Mouse (Mus musculus): ENCODE measurements around the gene Lingo1. TPM values are rescaled to one million over a fixed set of nuclear protein-coding genes. Genes with fewer than 3 reads are reported as not detected.

Lingo1 gene
- polyA plus RNA-seq, 1 experiment, result not detected

- H3K4me1 ChIP-seq (ENCODE audit: control insufficient read depth, insufficient read depth, insufficient read length, low read length), result no peaks in the 10 kb centered on the region
- H3K27ac ChIP-seq (replicated peaks; ENCODE audit: low read depth, low read length), result no peak overlapping the region
- H3K4me3 ChIP-seq (ENCODE audit: insufficient read depth, low read depth, low read length), result no peak overlapping the region
Measured at GRCm38 (mm10) chr9:56755119-56755518, 41.1 kb downstream of the Lingo1 start.

GRCm38 (mm10) chr9:56753386-56753785 is 42.9 kb downstream of the Lingo1 start:
- no peak overlapping the region for H3K27ac ChIP-seq (replicated peaks; ENCODE audit: low read depth, low read length)
- H3K4me3 ChIP-seq (ENCODE audit: insufficient read depth, low read depth, low read length), result no peak overlapping the region
- H3K4me1 ChIP-seq (ENCODE audit: control insufficient read depth, insufficient read depth, insufficient read length, low read length), result no peaks in the 10 kb centered on the region

GRCm38 (mm10) chr9:56748056-56748455 is 48.2 kb downstream of the Lingo1 start:
- Histone ChIP-seq H3K27ac (replicated peaks; ENCODE audit: low read depth, low read length) (no peak overlapping the region), H3K4me1 (ENCODE audit: control insufficient read depth, insufficient read depth, insufficient read length, low read length) (no peaks in the 10 kb centered on the region), H3K4me3 (ENCODE audit: insufficient read depth, low read depth, low read length) (no peak overlapping the region)

GRCm38 (mm10) chr9:56746926-56747294 is 49.4 kb downstream of the Lingo1 start:
- Histone ChIP-seq H3K4me3 (ENCODE audit: insufficient read depth, low read depth, low read length) (no peak overlapping the region), H3K27ac (replicated peaks; ENCODE audit: low read depth, low read length) (no peak overlapping the region), H3K4me1 (ENCODE audit: control insufficient read depth, insufficient read depth, insufficient read length, low read length) (no peaks in the 10 kb centered on the region)

GRCm38 (mm10) chr9:56746195-56746925 is 49.9 kb downstream of the Lingo1 start:
- H3K4me3 ChIP-seq (ENCODE audit: insufficient read depth, low read depth, low read length), result no peak overlapping the region
- no peak overlapping the region for H3K27ac ChIP-seq (replicated peaks; ENCODE audit: low read depth, low read length)
- H3K4me1 ChIP-seq (ENCODE audit: control insufficient read depth, insufficient read depth, insufficient read length, low read length), result no peaks in the 10 kb centered on the region

- H3K4me1 ChIP-seq (ENCODE audit: control insufficient read depth, insufficient read depth, insufficient read length, low read length), result no peaks in the 10 kb centered on the region
- H3K4me3 ChIP-seq (ENCODE audit: insufficient read depth, low read depth, low read length), result no peak overlapping the region
- H3K27ac ChIP-seq (replicated peaks; ENCODE audit: low read depth, low read length), result no peak overlapping the region
Measured at GRCm38 (mm10) chr9:56744369-56744768, 51.9 kb downstream of the Lingo1 start.

- no peak overlapping the region for H3K4me3 ChIP-seq (ENCODE audit: insufficient read depth, low read depth, low read length)
- H3K27ac ChIP-seq (replicated peaks; ENCODE audit: low read depth, low read length), result no peak overlapping the region
- no peaks in the 10 kb centered on the region for H3K4me1 ChIP-seq (ENCODE audit: control insufficient read depth, insufficient read depth, insufficient read length, low read length)
Measured at GRCm38 (mm10) chr9:56739181-56739737, 57.0 kb downstream of the Lingo1 start.

- H3K4me3 ChIP-seq (ENCODE audit: insufficient read depth, low read depth, low read length), result no peak overlapping the region
- no peaks in the 10 kb centered on the region for H3K4me1 ChIP-seq (ENCODE audit: control insufficient read depth, insufficient read depth, insufficient read length, low read length)
- no peak overlapping the region for H3K27ac ChIP-seq (replicated peaks; ENCODE audit: low read depth, low read length)
Measured at GRCm38 (mm10) chr9:56738261-56739171, 57.8 kb downstream of the Lingo1 start.

- H3K27ac ChIP-seq (replicated peaks; ENCODE audit: low read depth, low read length), result no peak overlapping the region
- H3K4me1 ChIP-seq (ENCODE audit: control insufficient read depth, insufficient read depth, insufficient read length, low read length), result no peaks in the 10 kb centered on the region
- H3K4me3 ChIP-seq (ENCODE audit: insufficient read depth, low read depth, low read length), result no peak overlapping the region
Measured at GRCm38 (mm10) chr9:56734398-56734797, 61.9 kb downstream of the Lingo1 start.

GRCm38 (mm10) chr9:56730997-56731396 is 65.3 kb downstream of the Lingo1 start:
- Histone ChIP-seq H3K27ac (replicated peaks; ENCODE audit: low read depth, low read length) (no peak overlapping the region), H3K4me1 (ENCODE audit: control insufficient read depth, insufficient read depth, insufficient read length, low read length) (peaks cover 7% of the 10 kb centered on the region)

GRCm38 (mm10) chr9:56729145-56729544 is 67.1 kb downstream of the Lingo1 start:
- no peak overlapping the region for H3K27ac ChIP-seq (replicated peaks; ENCODE audit: low read depth, low read length)
- no peak overlapping the region for H3K4me3 ChIP-seq (ENCODE audit: insufficient read depth, low read depth, low read length)
- H3K4me1 ChIP-seq (ENCODE audit: control insufficient read depth, insufficient read depth, insufficient read length, low read length), result peaks cover 7% of the 10 kb centered on the region

More at GRCm38 (mm10) chr9:56730997-56731396, 65.3 kb downstream of the Lingo1 start:
- no peak overlapping the region for H3K4me3 ChIP-seq (ENCODE audit: insufficient read depth, low read depth, low read length)

- Histone ChIP-seq H3K4me1 (ENCODE audit: control insufficient read depth, insufficient read depth, insufficient read length, low read length) (peaks cover 7% of the 10 kb centered on the region), H3K27ac (replicated peaks; ENCODE audit: low read depth, low read length) (no peak overlapping the region), H3K4me3 (ENCODE audit: insufficient read depth, low read depth, low read length) (no peak overlapping the region)
Measured at GRCm38 (mm10) chr9:56727703-56728684, 68.3 kb downstream of the Lingo1 start.

- no peak overlapping the region for H3K27ac ChIP-seq (replicated peaks; ENCODE audit: low read depth, low read length)
- H3K4me1 ChIP-seq (ENCODE audit: control insufficient read depth, insufficient read depth, insufficient read length, low read length), result peaks cover 7% of the 10 kb centered on the region
- H3K4me3 ChIP-seq (ENCODE audit: insufficient read depth, low read depth, low read length), result no peak overlapping the region
Measured at GRCm38 (mm10) chr9:56725814-56726213, 70.5 kb downstream of the Lingo1 start.

- Histone ChIP-seq H3K4me1 (ENCODE audit: control insufficient read depth, insufficient read depth, insufficient read length, low read length) (no peaks in the 10 kb centered on the region), H3K4me3 (ENCODE audit: insufficient read depth, low read depth, low read length) (no peak overlapping the region), H3K27ac (replicated peaks; ENCODE audit: low read depth, low read length) (no peak overlapping the region)
Measured at GRCm38 (mm10) chr9:56722089-56722825, 74.0 kb downstream of the Lingo1 start.
